Mouse (Mus musculus) E14TG2a.4 (cell line): ENCODE results near the gene Plcxd1.
"Not testable (repeated sequence)": the region's sequence is repeated elsewhere in the genome, so short reads cannot be mapped to it uniquely, and the experiment has no call there.

Experiments used
- H3K27me3 ChIP-seq: 2 replicates; pipeline ENCODE4 v1.6.1; 2014; ENCODE audit warnings: low read length, control low read depth; ENCODE audit not compliant: insufficient read depth
- H3K36me3 ChIP-seq: 2 replicates; pipeline ENCODE4 v1.6.1; 2014; ENCODE audit warnings: low read length, control low read depth; ENCODE audit not compliant: insufficient read depth
- H3K4me1 ChIP-seq: replicated peaks from 2 replicates; pipeline ENCODE4 v1.6.1; 2014; ENCODE audit warnings: low read depth, low read length, control low read depth
- H3K4me3 ChIP-seq: replicated peaks from 2 replicates; pipeline ENCODE4 v1.5.1; 2014; ENCODE audit warnings: mild to moderate bottlenecking, low read length
- H3K9me3 ChIP-seq: 2 replicates; pipeline ENCODE4 v1.6.1; 2014; ENCODE audit warnings: low read length, control low read depth
- CTCF ChIP-seq: conservative IDR thresholded peaks from 2 replicates; pipeline ENCODE4 v1.5.1; 2014; ENCODE audit warnings: low read length
- NANOG ChIP-seq: IDR thresholded peaks from 2 replicates; pipeline ENCODE4 v1.6.1; 2014; ENCODE audit warnings: borderline replicate concordance, low read length, mixed read lengths
- POU5F1 ChIP-seq: IDR thresholded peaks from 2 replicates; pipeline ENCODE4 v1.6.1; 2014; ENCODE audit warnings: low read length, borderline replicate concordance

Plcxd1 gene

DNA sequence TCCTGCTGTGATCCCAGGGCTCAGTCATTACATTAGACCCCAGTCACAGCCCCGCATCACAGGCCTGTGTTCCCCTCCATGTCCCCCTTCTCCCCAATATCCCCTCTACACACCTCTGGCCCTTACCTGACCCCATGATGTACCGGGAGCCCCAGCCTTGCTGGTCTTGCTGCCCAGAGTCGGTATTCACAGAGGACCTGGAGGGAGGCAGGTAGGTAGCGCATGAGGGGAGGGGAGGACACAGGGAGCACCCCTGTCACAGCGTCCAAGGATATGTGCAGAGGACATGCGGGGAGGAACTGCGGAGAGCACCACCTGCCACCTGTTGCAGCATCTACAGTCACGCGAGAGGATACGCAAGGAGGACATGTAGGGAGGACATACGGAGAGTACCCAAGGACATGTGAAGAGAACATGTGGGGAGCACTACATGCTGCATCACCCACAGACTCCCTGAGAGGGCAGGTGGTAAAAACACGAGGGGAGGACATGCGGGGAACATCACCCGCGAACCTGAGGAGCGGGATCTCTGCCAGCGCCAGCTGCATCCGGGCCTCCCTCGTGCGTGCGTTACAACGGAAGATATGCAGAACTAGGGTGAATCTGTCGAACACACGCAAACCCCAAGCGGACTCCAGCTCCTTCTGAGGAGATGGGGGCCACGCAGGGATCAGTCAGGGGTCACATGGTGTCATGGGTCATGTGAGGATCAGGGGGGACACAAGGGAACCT is 6.5 kb downstream of the Plcxd1 start:
- Histone ChIP-seq H3K9me3 (no peaks in the 10 kb centered on the region), H3K27me3 (no peaks in the 10 kb centered on the region), H3K36me3 (peaks cover 50% of the 10 kb centered on the region), H3K4me1 (peaks cover 72% of the 10 kb centered on the region), H3K4me3 (peak overlapping the region; percentile 94)
- no peak for TF ChIP-seq NANOG
- no peak for TF ChIP-seq CTCF
- no peak for TF ChIP-seq POU5F1

- Histone ChIP-seq H3K36me3 (peaks cover 53% of the 10 kb centered on the region), H3K4me1 (peaks cover 65% of the 10 kb centered on the region), H3K27me3 (no peaks in the 10 kb centered on the region), H3K9me3 (no peaks in the 10 kb centered on the region), H3K4me3 (peak overlapping the region; percentile 94)
- TF ChIP-seq POU5F1: no peak
- no peak for TF ChIP-seq NANOG
- TF ChIP-seq CTCF: no peak
Measured at GRCm38 (mm10) chr5:110106901-110107564, 7.3 kb downstream of the Plcxd1 start.

- TF ChIP-seq POU5F1: no peak
- no peak for TF ChIP-seq NANOG
- no peak for TF ChIP-seq CTCF
- Histone ChIP-seq H3K9me3 (no peaks in the 10 kb centered on the region), H3K27me3 (no peaks in the 10 kb centered on the region), H3K4me1 (peaks cover 59% of the 10 kb centered on the region), H3K4me3 (peak within 1 kb of the TSS; percentile 94), H3K36me3 (peaks cover 50% of the 10 kb centered on the region)
Measured at GRCm38 (mm10) chr5:110107581-110108304, 8.0 kb downstream of the Plcxd1 start, which contains the start of gene Gtpbp6. TSS of gene Gtpbp6 (minus strand) at chr5:110108197.

GRCm38 (mm10) chr5:110108305-110108628 is 8.5 kb downstream of the Plcxd1 start:
- TF ChIP-seq NANOG (no peak), CTCF (no peak), POU5F1 (no peak)
- Histone ChIP-seq H3K4me1 (peaks cover 54% of the 10 kb centered on the region), H3K4me3 (peak overlapping the region; percentile 94)

GRCm38 (mm10) chr5:110109991-110110441 is 10.2 kb downstream of the Plcxd1 start, which contains the start of gene Zfp605:
TSS of gene Zfp605 (plus strand) at chr5:110110092.
- H3K27me3 ChIP-seq: no peaks in the 10 kb centered on the region
- H3K36me3 ChIP-seq: peaks cover 42% of the 10 kb centered on the region
- no peak for TF ChIP-seq CTCF
- no peak for TF ChIP-seq NANOG
- TF ChIP-seq POU5F1: no peak
- no peaks in the 10 kb centered on the region for H3K9me3 ChIP-seq
- peaks cover 36% of the 10 kb centered on the region for H3K4me1 ChIP-seq
- peak within 1 kb of the TSS; percentile 85 for H3K4me3 ChIP-seq

More at GRCm38 (mm10) chr5:110108305-110108628, 8.5 kb downstream of the Plcxd1 start:
- Histone ChIP-seq H3K36me3 (peaks cover 50% of the 10 kb centered on the region), H3K27me3 (no peaks in the 10 kb centered on the region), H3K9me3 (no peaks in the 10 kb centered on the region)

DNA sequence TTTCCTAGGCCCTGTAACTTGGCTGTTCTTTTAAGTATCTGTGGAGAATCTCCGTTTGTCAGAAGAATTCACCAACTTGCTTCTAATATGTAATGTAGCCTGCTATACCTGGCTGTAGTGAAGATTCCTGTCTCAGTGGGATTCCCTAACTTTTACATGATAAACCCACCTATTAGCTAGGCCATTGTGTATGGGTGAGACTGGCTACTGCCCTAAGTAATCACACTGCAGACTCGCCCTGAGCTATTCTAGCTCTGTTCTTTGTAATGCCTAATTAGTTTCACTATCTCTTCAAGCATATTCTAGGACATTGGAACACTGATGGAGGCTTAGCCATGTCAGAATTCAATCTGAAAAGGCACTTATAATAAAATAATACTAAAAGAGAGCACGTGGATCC is 22.6 kb downstream of the Plcxd1 start:
- peak; percentile 52; the same call in 1 of the 2 replicates for TF ChIP-seq NANOG
- H3K36me3 ChIP-seq: peaks cover 35% of the 10 kb centered on the region
- peaks cover 25% of the 10 kb centered on the region for H3K9me3 ChIP-seq
- H3K4me1 ChIP-seq: peaks cover 39% of the 10 kb centered on the region
- H3K4me3 ChIP-seq: peak overlapping the region; percentile 41; the same call in 1 of the 2 replicates
- H3K27me3 ChIP-seq: not testable (repeated sequence)

DNA sequence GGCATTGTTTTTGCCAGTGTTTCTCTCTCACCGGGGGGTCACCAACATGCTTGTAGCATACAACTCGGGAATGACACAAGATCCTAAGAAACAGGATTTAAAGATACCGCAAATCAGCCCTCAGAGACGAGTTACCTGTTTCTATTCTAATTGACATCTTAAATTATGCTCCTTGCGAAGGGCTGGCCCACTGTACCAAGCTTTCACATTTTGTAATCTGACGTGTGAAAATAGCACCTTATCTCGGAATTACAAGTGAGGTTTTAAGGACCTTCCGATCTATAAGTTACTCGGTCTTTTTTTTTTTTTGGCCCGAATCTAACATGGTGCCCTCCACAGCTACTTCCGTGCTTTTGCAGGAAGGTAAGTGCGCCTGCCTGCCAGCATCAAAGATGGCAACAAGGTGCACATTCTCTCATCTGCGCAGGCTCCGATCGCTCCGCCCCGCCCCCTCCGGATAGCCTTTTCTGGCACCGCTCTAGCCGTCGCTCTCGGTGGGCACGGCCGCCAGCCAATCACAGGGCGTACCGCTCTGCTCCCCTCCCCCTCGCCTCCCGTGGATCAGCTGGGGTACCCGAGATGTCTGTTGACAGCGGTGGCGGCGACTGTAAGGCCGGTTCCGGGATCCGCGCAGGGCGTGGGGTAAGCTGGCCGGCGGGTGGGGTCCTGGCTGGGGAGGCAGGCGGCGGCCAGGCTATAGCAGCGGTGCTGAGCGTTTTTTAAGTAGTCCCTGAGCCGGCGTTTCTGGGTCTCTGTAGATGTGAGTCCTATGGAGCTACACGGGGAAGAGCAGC is 35.7 kb downstream of the Plcxd1 start, which contains the start of gene Chfr:
Chfr (plus strand) TSS at position 550 of the 794 bp plus-strand sequence.
- no peak for TF ChIP-seq POU5F1
- TF ChIP-seq NANOG: no peak
- no peak for TF ChIP-seq CTCF
- H3K9me3 ChIP-seq: peaks cover 65% of the 10 kb centered on the region
- no peaks in the 10 kb centered on the region for H3K4me1 ChIP-seq
- no peaks in the 10 kb centered on the region for H3K27me3 ChIP-seq
- H3K4me3 ChIP-seq: peak within 1 kb of the TSS; percentile 87
- peaks cover 10% of the 10 kb centered on the region; the same call in 1 of the 2 replicates for H3K36me3 ChIP-seq
